Mouse (Mus musculus): Measurements from ENCODE around the gene Myo1d. TPM values are rescaled to one million over a fixed set of nuclear protein-coding genes. Genes with fewer than 3 reads are reported as not detected.

Gene Myo1d
- total RNA-seq, 2 experiments from 2014 or later: 41.4 to 97.0 TPM

DNA sequence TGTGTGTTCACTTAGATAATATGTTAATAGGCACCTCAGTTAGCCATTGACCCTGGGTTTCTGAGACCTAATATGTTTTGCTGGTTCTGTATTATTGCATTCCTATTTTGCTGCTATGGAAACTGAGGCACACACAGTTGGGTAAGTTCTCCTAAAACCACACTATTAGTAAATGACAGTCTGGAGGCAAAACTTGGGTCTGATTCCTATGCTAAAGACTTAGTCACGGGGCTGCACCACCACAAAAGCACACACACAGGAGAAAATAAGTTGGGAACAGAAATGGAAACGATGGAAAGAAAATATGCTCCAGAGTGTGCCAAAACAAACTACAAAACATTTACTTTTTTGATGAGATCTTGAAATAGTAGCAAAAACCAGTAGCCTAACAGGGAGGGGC lies 45.1 kb downstream of the Myo1d start:
- no peak for DNase-seq (ENCODE audit: low spot score in 2 of 2)

GRCm38 (mm10) chr11:80724701-80725100 lies 55.1 kb downstream of the Myo1d start:
- DNase-seq (ENCODE audit: low spot score in 2 of 2): no peak

DNA sequence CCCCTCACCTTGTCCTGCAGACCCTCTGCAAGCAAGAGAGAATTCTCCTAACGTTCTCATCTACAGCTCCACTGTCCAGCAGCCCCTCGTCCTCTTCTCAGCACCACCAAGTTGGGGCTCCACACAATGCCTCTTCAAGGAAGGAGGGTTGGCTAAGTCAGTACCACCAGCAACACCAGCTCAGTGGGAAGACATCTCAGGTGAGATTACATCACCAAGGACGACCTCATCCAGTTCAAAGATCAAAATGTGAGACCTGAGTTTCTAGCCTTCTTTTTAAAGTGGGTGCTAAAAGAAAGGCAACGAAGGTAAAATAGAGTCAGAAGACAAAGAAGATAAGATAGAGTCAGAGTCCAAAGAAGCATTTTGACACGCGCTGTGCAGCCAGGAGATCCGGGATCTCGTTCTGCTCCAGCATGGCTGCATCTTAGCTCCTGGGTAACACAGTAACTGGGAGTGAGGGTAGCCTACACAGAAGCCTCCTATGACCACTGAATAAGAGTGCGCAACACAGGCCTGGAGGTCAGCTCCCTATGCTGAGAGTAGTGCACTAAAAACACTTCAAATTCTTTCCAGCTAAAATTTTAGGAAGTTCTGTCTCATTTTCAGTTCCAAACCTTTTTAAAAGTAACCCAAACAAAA lies 56.3 kb downstream of the Myo1d start:
- no peak for DNase-seq (ENCODE audit: low spot score in 2 of 2)

DNA sequence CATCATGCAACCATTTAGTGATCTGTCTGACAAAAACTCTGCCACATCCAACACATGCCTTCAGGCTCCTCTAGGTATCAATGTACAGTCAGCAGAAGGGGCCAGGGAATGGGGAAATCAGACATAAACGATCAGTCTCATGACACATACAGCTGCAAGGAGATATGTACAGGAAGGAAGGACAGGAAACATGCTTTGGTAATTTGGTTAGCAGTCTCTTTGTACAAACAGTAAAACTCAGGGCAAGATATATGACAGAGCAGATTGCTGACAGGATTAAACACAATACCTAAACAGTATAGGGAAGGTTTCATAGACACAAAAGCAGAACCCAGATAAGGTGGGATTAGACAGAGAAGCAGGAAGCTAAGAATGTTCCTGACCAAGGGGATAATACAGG lies 60.8 kb downstream of the Myo1d start:
- DNase-seq (ENCODE audit: low spot score in 2 of 2): no peak

- DNase-seq (ENCODE audit: low spot score in 2 of 2): no peak
Measured at GRCm38 (mm10) chr11:80718036-80718435, 61.8 kb downstream of the Myo1d start.

- DNase-seq (ENCODE audit: low spot score in 2 of 2): no peak
Measured at GRCm38 (mm10) chr11:80715115-80715514, 64.7 kb downstream of the Myo1d start.

GRCm38 (mm10) chr11:80713705-80714104 lies 66.1 kb downstream of the Myo1d start:
- DNase-seq (ENCODE audit: low spot score in 2 of 2): no peak

DNA sequence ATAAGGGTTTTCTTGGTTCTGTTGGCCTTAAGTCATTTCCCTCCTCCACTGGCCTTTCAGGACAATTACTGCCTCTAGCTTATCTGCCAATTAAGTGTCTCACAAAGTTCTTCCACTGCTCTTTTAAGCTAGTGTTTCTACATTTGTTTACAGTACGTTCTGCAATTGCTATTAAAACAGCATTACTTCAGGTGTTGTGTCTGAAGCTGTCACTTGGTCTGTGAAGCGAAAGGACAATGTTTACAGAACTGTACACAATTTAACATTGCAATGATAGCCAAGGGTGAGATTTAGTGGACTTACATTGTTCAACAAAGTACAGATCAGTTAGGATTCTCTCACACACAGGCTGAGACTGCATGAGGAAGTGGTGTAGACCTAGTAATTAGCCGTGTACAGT lies 67.6 kb downstream of the Myo1d start:
- no peak for DNase-seq (ENCODE audit: low spot score in 2 of 2)

- DNase-seq (ENCODE audit: low spot score in 2 of 2): peak; percentile 33 to 59
Measured at GRCm38 (mm10) chr11:80711336-80711735, 68.5 kb downstream of the Myo1d start.

GRCm38 (mm10) chr11:80700611-80701010 lies 79.2 kb downstream of the Myo1d start:
- no peak for DNase-seq (ENCODE audit: low spot score in 2 of 2)

DNA sequence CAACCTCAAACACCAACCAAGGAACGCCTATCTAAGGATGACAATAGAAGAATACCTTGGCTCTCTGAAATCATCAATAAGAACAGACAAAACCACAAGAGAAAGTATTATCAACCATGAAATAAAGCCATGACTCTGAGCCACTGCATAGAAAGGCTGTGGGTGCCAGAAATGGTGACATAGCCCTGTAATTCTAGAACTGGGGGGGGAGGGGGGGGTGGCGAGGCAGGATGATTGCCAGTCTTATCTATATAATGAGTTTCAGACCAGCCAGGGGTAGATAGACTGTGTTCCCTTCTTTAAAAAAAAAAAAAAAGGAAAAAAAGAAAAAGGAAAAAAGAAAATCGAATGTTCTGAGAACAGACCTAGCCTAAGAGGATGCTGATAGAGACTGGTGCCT lies 81.1 kb downstream of the Myo1d start:
- no peak for DNase-seq (ENCODE audit: low spot score in 2 of 2)

GRCm38 (mm10) chr11:80696350-80696749 lies 83.5 kb downstream of the Myo1d start:
- DNase-seq (ENCODE audit: low spot score in 2 of 2): no peak

DNA sequence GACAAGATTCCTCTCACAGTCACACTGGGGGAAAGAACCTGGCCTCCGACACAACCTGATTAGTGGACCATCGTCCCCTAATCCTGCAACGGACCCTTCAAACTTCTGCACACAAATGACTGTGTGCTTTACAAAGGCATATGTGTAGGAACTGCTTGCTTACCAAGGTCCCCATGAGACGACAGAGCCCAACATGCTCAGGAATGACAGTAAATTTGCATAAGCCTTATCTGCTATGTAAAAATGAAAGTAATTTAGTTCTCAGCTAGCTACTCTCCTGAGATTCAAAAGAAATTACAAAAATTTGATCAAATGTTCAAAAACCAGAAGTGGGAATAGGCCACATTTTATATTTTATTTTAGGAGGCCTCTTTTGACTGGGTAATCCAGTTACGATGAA lies 95.2 kb downstream of the Myo1d start:
- no peak for DNase-seq (ENCODE audit: low spot score in 2 of 2)

GRCm38 (mm10) chr11:80682745-80683144 lies 97.1 kb downstream of the Myo1d start:
- no peak for DNase-seq (ENCODE audit: low spot score in 2 of 2)

DNA sequence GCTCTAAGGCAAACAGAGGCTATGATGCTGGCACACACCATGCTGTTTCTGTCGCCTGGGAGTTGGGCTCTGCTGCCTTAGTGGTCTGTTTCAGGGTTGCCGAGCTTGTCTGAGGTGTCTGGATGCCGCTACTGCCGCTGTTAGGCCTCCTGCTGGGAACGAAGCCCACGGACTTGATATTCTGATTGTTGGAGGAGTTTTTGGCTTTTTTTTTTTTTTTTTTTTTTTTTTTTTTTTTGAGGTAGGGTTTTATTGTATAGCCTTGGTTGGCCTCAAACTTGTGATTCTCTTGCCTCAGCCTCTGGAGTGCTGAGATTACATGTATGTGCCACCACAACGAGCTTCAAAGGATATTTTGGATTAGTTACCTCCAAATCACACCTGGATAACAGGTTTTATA lies 106.8 kb downstream of the Myo1d start:
- DNase-seq (ENCODE audit: low spot score in 2 of 2): no peak

DNA sequence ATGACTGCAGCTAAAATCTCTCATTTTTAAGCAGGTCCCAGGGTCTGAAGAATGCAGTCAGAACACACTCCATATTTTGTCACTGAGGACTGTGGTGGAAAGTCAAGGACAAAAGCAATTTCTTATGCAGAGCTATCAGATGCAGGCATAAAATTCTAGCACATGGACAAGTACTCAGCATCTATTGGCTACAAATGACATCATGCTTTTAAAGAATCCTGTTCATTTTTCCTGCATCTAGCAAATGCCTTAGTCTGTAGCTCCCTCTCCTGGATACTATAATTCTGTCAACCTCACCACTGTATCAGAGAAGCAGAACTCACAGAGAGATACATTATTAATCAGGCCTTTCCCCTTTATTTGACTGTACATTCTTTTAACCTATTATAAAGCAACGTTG lies 109.4 kb downstream of the Myo1d start:
- no peak for DNase-seq (ENCODE audit: low spot score in 2 of 2)

DNA sequence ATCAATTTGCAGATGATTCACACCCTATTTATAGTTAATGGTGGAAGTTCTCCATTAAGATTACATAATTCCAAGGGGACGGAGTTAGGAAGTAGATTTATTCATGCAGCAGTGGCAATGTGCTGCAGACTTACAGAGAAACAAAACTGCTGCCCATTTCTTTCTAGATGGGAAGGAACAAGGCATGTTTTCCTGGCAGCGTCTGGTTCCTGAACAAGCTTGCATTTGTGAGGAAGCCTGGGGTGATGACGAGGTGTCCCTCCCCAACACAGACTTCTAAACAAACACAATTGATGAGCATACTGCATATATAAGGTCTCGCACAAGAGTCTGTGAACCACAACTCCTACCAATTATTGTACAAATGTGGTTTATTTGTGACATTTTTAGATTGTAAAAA lies 109.9 kb downstream of the Myo1d start:
- DNase-seq (ENCODE audit: low spot score in 2 of 2): no peak

GRCm38 (mm10) chr11:80666211-80666610 lies 113.6 kb downstream of the Myo1d start:
- no peak for DNase-seq (ENCODE audit: low spot score in 2 of 2)

DNA sequence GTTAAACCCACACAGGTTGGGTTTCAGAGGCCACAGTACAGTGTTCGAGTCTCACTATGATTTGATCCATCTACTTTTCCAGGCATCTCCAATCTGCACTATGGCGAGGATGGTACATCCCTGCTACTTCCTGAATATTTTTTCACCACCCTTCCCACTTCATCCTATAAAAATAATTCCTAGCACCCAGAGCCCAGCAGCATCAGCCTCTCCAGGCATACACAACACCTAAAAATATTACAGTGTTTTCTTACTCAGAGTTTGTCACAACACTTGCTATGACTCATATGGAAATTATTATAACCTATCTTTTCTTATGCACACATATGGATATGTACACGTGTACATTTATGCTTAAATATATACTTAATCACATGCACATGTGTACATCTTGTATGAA lies 115.6 kb downstream of the Myo1d start:
- DNase-seq (ENCODE audit: low spot score in 2 of 2): no peak

- no peak for DNase-seq (ENCODE audit: low spot score in 2 of 2)
Measured at GRCm38 (mm10) chr11:80645111-80645510, 134.7 kb downstream of the Myo1d start.

GRCm38 (mm10) chr11:80628992-80629865 lies 150.6 kb downstream of the Myo1d start:
- DNase-seq (ENCODE audit: low spot score in 2 of 2): no peak

GRCm38 (mm10) chr11:80628581-80628980 lies 151.2 kb downstream of the Myo1d start:
- DNase-seq (ENCODE audit: low spot score in 2 of 2): no peak

GRCm38 (mm10) chr11:80623038-80623380 lies 156.8 kb downstream of the Myo1d start:
- DNase-seq (ENCODE audit: low spot score in 2 of 2): no peak

Measured in adrenal gland, adult 18-20 months (tissue).